Mouse (Mus musculus): ENCODE measurements around the gene Tbl1x. TPM values are rescaled to one million over a fixed set of nuclear protein-coding genes. Genes with fewer than 3 reads are reported as not detected.

The Tbl1x gene
- polyA plus RNA-seq, 1 experiment: 30.0 TPM

GRCm38 (mm10) chrX:77640301-77640700, 129.5 kb downstream of the Tbl1x start:
- DNase-seq: no peak
- no peak overlapping the region for H3K4me3 ChIP-seq (ENCODE audit: control insufficient read depth, insufficient read depth, low read length)
- H3K4me1 ChIP-seq (replicated peaks; ENCODE audit: control insufficient read depth, insufficient read depth, low read length): no peaks in the 10 kb centered on the region
- 10% methylated on average over 4 of the region's 4 CpGs for WGBS
- H3K36me3 ChIP-seq (ENCODE audit: control insufficient read depth, insufficient read depth, low read length): peaks cover 10% of the 10 kb centered on the region; the same call in 1 of the 2 replicates
- no peaks in the 10 kb centered on the region for H3K27me3 ChIP-seq (ENCODE audit: control insufficient read depth, insufficient read depth, low read length)
- no peak for TF ChIP-seq POLR2A (IDR thresholded peaks at IDR 0.05; ENCODE audit: control insufficient read depth, extremely low read depth, insufficient read depth, low read length, poor library complexity)
- no peak for TF ChIP-seq CTCF (IDR thresholded peaks at IDR 0.05; ENCODE audit: borderline replicate concordance, control insufficient read depth, extremely low read depth, insufficient read depth, low read length, poor library complexity)
- no peak overlapping the region for H3K27ac ChIP-seq (ENCODE audit: control insufficient read depth, insufficient read depth, low read length)

GRCm38 (mm10) chrX:77646164-77646563, 135.4 kb downstream of the Tbl1x start:
- no peaks in the 10 kb centered on the region for H3K4me1 ChIP-seq (replicated peaks; ENCODE audit: control insufficient read depth, insufficient read depth, low read length)
- no peak overlapping the region for H3K27ac ChIP-seq (ENCODE audit: control insufficient read depth, insufficient read depth, low read length)
- H3K36me3 ChIP-seq (ENCODE audit: control insufficient read depth, insufficient read depth, low read length): peaks cover 41% of the 10 kb centered on the region; the same call in 1 of the 2 replicates
- TF ChIP-seq POLR2A (IDR thresholded peaks at IDR 0.05; ENCODE audit: control insufficient read depth, extremely low read depth, insufficient read depth, low read length, poor library complexity) (no peak), CTCF (IDR thresholded peaks at IDR 0.05; ENCODE audit: borderline replicate concordance, control insufficient read depth, extremely low read depth, insufficient read depth, low read length, poor library complexity) (no peak)
- no peak for DNase-seq
- no peak overlapping the region for H3K4me3 ChIP-seq (ENCODE audit: control insufficient read depth, insufficient read depth, low read length)
- no peaks in the 10 kb centered on the region for H3K27me3 ChIP-seq (ENCODE audit: control insufficient read depth, insufficient read depth, low read length)
- over 99% methylated on average over 7 of the region's 7 CpGs for WGBS

GRCm38 (mm10) chrX:77650246-77650645, 139.4 kb downstream of the Tbl1x start:
- WGBS: 100% methylated on average over 2 of the region's 2 CpGs

GRCm38 (mm10) chrX:77662030-77662429, 151.2 kb downstream of the Tbl1x start:
- Histone ChIP-seq H3K27me3 (ENCODE audit: control insufficient read depth, insufficient read depth, low read length) (no peaks in the 10 kb centered on the region), H3K4me1 (replicated peaks; ENCODE audit: control insufficient read depth, insufficient read depth, low read length) (no peaks in the 10 kb centered on the region), H3K4me3 (ENCODE audit: control insufficient read depth, insufficient read depth, low read length) (no peak overlapping the region), H3K27ac (ENCODE audit: control insufficient read depth, insufficient read depth, low read length) (no peak overlapping the region), H3K36me3 (ENCODE audit: control insufficient read depth, insufficient read depth, low read length) (no peaks in the 10 kb centered on the region; the same call in 1 of the 2 replicates)
- no peak for DNase-seq
- 95% methylated on average over 3 of the region's 3 CpGs for whole genome bisulfite sequencing
- TF ChIP-seq POLR2A (IDR thresholded peaks at IDR 0.05; ENCODE audit: control insufficient read depth, extremely low read depth, insufficient read depth, low read length, poor library complexity): no peak
- TF ChIP-seq CTCF (IDR thresholded peaks at IDR 0.05; ENCODE audit: borderline replicate concordance, control insufficient read depth, extremely low read depth, insufficient read depth, low read length, poor library complexity): no peak

More at GRCm38 (mm10) chrX:77650246-77650645, 139.4 kb downstream of the Tbl1x start:
- H3K4me1 ChIP-seq (replicated peaks; ENCODE audit: control insufficient read depth, insufficient read depth, low read length): no peaks in the 10 kb centered on the region
- H3K36me3 ChIP-seq (ENCODE audit: control insufficient read depth, insufficient read depth, low read length): peaks cover 42% of the 10 kb centered on the region
- H3K27me3 ChIP-seq (ENCODE audit: control insufficient read depth, insufficient read depth, low read length): no peaks in the 10 kb centered on the region
- DNase-seq: no peak
- no peak overlapping the region for H3K27ac ChIP-seq (ENCODE audit: control insufficient read depth, insufficient read depth, low read length)
- TF ChIP-seq CTCF (IDR thresholded peaks at IDR 0.05; ENCODE audit: borderline replicate concordance, control insufficient read depth, extremely low read depth, insufficient read depth, low read length, poor library complexity) (no peak), POLR2A (IDR thresholded peaks at IDR 0.05; ENCODE audit: control insufficient read depth, extremely low read depth, insufficient read depth, low read length, poor library complexity) (no peak)
- no peak overlapping the region for H3K4me3 ChIP-seq (ENCODE audit: control insufficient read depth, insufficient read depth, low read length)

GRCm38 (mm10) chrX:77663276-77663675, 152.5 kb downstream of the Tbl1x start:
- WGBS: 92% methylated on average over 3 of the region's 3 CpGs
- Histone ChIP-seq H3K4me1 (replicated peaks; ENCODE audit: control insufficient read depth, insufficient read depth, low read length) (no peaks in the 10 kb centered on the region), H3K27ac (ENCODE audit: control insufficient read depth, insufficient read depth, low read length) (no peak overlapping the region), H3K4me3 (ENCODE audit: control insufficient read depth, insufficient read depth, low read length) (no peak overlapping the region), H3K27me3 (ENCODE audit: control insufficient read depth, insufficient read depth, low read length) (no peaks in the 10 kb centered on the region), H3K36me3 (ENCODE audit: control insufficient read depth, insufficient read depth, low read length) (no peaks in the 10 kb centered on the region; the same call in 1 of the 2 replicates)
- DNase-seq: no peak
- TF ChIP-seq CTCF (IDR thresholded peaks at IDR 0.05; ENCODE audit: borderline replicate concordance, control insufficient read depth, extremely low read depth, insufficient read depth, low read length, poor library complexity): no peak
- TF ChIP-seq POLR2A (IDR thresholded peaks at IDR 0.05; ENCODE audit: control insufficient read depth, extremely low read depth, insufficient read depth, low read length, poor library complexity): no peak

GRCm38 (mm10) chrX:77665030-77665429, 154.2 kb downstream of the Tbl1x start:
- WGBS: 100% methylated on average over 2 of the region's 2 CpGs
- no peaks in the 10 kb centered on the region for H3K27me3 ChIP-seq (ENCODE audit: control insufficient read depth, insufficient read depth, low read length)
- H3K36me3 ChIP-seq (ENCODE audit: control insufficient read depth, insufficient read depth, low read length): no peaks in the 10 kb centered on the region
- no peaks in the 10 kb centered on the region for H3K4me1 ChIP-seq (replicated peaks; ENCODE audit: control insufficient read depth, insufficient read depth, low read length)
- no peak overlapping the region for H3K4me3 ChIP-seq (ENCODE audit: control insufficient read depth, insufficient read depth, low read length)
- TF ChIP-seq POLR2A (IDR thresholded peaks at IDR 0.05; ENCODE audit: control insufficient read depth, extremely low read depth, insufficient read depth, low read length, poor library complexity): no peak
- no peak for TF ChIP-seq CTCF (IDR thresholded peaks at IDR 0.05; ENCODE audit: borderline replicate concordance, control insufficient read depth, extremely low read depth, insufficient read depth, low read length, poor library complexity)
- DNase-seq: no peak
- no peak overlapping the region for H3K27ac ChIP-seq (ENCODE audit: control insufficient read depth, insufficient read depth, low read length)

- no peak for TF ChIP-seq CTCF (IDR thresholded peaks at IDR 0.05; ENCODE audit: borderline replicate concordance, control insufficient read depth, extremely low read depth, insufficient read depth, low read length, poor library complexity)
- TF ChIP-seq POLR2A (IDR thresholded peaks at IDR 0.05; ENCODE audit: control insufficient read depth, extremely low read depth, insufficient read depth, low read length, poor library complexity): no peak
- H3K27ac ChIP-seq (ENCODE audit: control insufficient read depth, insufficient read depth, low read length): no peak overlapping the region
- no peaks in the 10 kb centered on the region for H3K4me1 ChIP-seq (replicated peaks; ENCODE audit: control insufficient read depth, insufficient read depth, low read length)
- H3K36me3 ChIP-seq (ENCODE audit: control insufficient read depth, insufficient read depth, low read length): no peaks in the 10 kb centered on the region
- no peaks in the 10 kb centered on the region for H3K27me3 ChIP-seq (ENCODE audit: control insufficient read depth, insufficient read depth, low read length)
- H3K4me3 ChIP-seq (ENCODE audit: control insufficient read depth, insufficient read depth, low read length): no peak overlapping the region
- WGBS: 95% methylated on average over 1 of the region's 1 CpGs
- no peak for DNase-seq
These were observed 156.1 kb downstream of the Tbl1x start for GRCm38 (mm10) chrX:77666911-77667310.

Measured in thymus, adult 2 months (tissue).